Mouse (Mus musculus) forebrain, postnatal 0 days (tissue): ENCODE measurements at regions not wholly inside any gene's neighbourhood (a gene's known extent, or its start where the extent isn't known, plus 50 kb on each side); places are given as distances from the start of the nearest gene placed in this dataset.

Source experiments
- ATAC-seq: fragments of 200-750 bp; cut with Nextera tagmentation; 2 replicates; pipeline ENCODE4 v1.8.0; 2017; ENCODE audit warnings: mild to moderate bottlenecking, moderate library complexity
- DNase-seq: peaks from one replicate; pipeline ENCODE4 v3.0.0-alpha.2; 2015
- H3K27ac ChIP-seq: fragments of 300-500 bp; sonication (generic); 2 replicates; pipeline ENCODE4 v1.5.1; 2014; ENCODE audit warnings: low read depth, mild to moderate bottlenecking, antibody characterized with exemption, low read length, moderate library complexity, mixed read lengths
- H3K27me3 ChIP-seq: fragments of 300-500 bp; sonication (generic); 2 replicates; pipeline ENCODE4 v1.6.1; 2014; ENCODE audit warnings: mild to moderate bottlenecking, low read length, mixed read lengths; ENCODE audit not compliant: insufficient read depth
- H3K36me3 ChIP-seq: fragments of 300-500 bp; sonication (generic); 2 replicates; pipeline ENCODE4 v1.6.1; 2014; ENCODE audit warnings: mild to moderate bottlenecking, moderate library complexity; ENCODE audit not compliant: insufficient read depth
- H3K4me1 ChIP-seq: fragments of 300-500 bp; sonication (generic); 2 replicates; pipeline ENCODE4 v1.6.1; 2014; ENCODE audit warnings: antibody characterized with exemption; ENCODE audit not compliant: insufficient read depth
- H3K4me2 ChIP-seq: fragments of 300-500 bp; sonication (generic); 2 replicates; pipeline ENCODE4 v1.6.1; 2014; ENCODE audit warnings: low read depth, mild to moderate bottlenecking, moderate library complexity
- H3K4me3 ChIP-seq: fragments of 300-500 bp; sonication (generic); 2 replicates; pipeline ENCODE4 v1.5.1; 2014; ENCODE audit warnings: low read depth, low read length, mixed read lengths
- H3K9ac ChIP-seq: fragments of 300-500 bp; sonication (generic); 2 replicates; pipeline ENCODE4 v1.6.1; 2014; ENCODE audit warnings: mild to moderate bottlenecking
- H3K9me3 ChIP-seq: fragments of 300-500 bp; sonication (generic); 2 replicates; pipeline ENCODE4 v1.6.1; 2016; ENCODE audit warnings: low read length
- CTCF ChIP-seq: sonication (generic); IDR thresholded peaks from 2 replicates; pipeline ENCODE4 v1.5.1; 2016; ENCODE audit warnings: antibody characterized with exemption, control low read depth, low read depth
- WGBS: fragments of 180-500 bp; shearing (Covaris S2); extraction: QIAGEN DNeasy Blood & Tissue Kit; methylation state at CpG from one replicate; pipeline ENCODE4 v1.1.7; 2014; 5-methylcytosine and 5-hydroxymethylcytosine counted together

DNA sequence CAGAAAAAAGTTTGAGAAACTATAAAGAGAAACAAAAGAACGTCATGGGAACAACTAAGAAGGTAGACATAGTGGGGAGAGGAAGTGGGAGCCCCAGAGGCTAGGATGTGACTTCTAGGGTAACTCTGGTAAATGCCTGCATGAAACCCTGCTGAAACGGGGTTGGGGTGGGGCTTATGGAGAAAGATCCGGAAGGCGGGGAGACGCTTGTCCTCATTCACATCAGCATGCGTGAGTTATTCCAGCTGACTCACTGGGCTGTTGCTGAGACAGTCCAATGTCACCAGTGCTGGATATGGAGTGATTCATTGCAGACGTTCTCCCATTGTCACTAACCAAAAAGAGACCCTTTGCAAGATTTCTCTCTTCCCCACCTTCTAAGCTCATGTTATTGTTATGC, 198.2 kb downstream of the Mreg start:
- no peak for TF ChIP-seq CTCF
- no peak overlapping the region for H3K9ac ChIP-seq
- ATAC-seq = no peak

DNA sequence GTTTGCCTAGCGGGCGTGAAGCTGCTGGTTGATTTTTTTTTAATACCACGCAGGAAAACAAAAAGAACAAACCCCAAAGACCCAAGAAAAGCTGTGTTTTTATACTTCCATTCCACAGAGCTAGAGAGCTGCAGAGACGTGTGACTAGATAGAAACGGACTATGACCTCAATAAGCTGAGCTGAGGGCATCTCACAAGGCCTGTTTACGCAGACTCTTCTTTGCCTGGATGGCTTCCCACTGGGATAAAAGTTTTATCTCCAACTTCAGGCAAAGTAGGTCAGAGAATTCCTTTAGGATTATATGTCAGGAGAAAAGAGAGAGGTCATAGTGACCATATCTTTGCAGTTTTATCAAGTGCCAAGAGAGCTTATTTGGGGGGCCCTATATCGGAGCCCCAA, 199.4 kb downstream of the Mreg start:
- TF ChIP-seq CTCF = no peak
- no peaks in the 10 kb centered on the region for H3K36me3 ChIP-seq
- H3K4me1 ChIP-seq = no peaks in the 10 kb centered on the region
- no peak overlapping the region for H3K9ac ChIP-seq
- no peak for ATAC-seq
- no peak overlapping the region for H3K4me3 ChIP-seq
- no peaks in the 10 kb centered on the region for H3K27me3 ChIP-seq
- H3K27ac ChIP-seq = no peak overlapping the region
- 74% methylated on average over 7 of the region's 7 CpGs for WGBS
- no peak overlapping the region for H3K4me2 ChIP-seq
- no peaks in the 10 kb centered on the region for H3K9me3 ChIP-seq
- DNase-seq = no peak

More for the DNA sequence above, 198.2 kb downstream of the Mreg start:
- H3K9me3 ChIP-seq = no peaks in the 10 kb centered on the region
- H3K4me2 ChIP-seq = no peak overlapping the region
- no peak overlapping the region for H3K4me3 ChIP-seq
- 83% methylated on average over 7 of the region's 7 CpGs for WGBS
- no peaks in the 10 kb centered on the region for H3K36me3 ChIP-seq
- H3K27ac ChIP-seq = no peak overlapping the region
- H3K27me3 ChIP-seq = no peaks in the 10 kb centered on the region
- H3K4me1 ChIP-seq = no peaks in the 10 kb centered on the region
- DNase-seq = no peak

- DNase-seq (no peak), ATAC-seq (no peak)
- Histone ChIP-seq H3K4me3 (no peak overlapping the region), H3K4me2 (no peak overlapping the region), H3K36me3 (no peaks in the 10 kb centered on the region), H3K4me1 (no peaks in the 10 kb centered on the region), H3K27me3 (no peaks in the 10 kb centered on the region), H3K9ac (no peak overlapping the region), H3K27ac (no peak overlapping the region), H3K9me3 (no peaks in the 10 kb centered on the region)
- TF ChIP-seq CTCF = no peak
- WGBS = 52% methylated on average over 7 of the region's 7 CpGs
These were observed 202.7 kb downstream of the Mreg start for GRCm38 (mm10) chr1:72009270-72009928.

DNA sequence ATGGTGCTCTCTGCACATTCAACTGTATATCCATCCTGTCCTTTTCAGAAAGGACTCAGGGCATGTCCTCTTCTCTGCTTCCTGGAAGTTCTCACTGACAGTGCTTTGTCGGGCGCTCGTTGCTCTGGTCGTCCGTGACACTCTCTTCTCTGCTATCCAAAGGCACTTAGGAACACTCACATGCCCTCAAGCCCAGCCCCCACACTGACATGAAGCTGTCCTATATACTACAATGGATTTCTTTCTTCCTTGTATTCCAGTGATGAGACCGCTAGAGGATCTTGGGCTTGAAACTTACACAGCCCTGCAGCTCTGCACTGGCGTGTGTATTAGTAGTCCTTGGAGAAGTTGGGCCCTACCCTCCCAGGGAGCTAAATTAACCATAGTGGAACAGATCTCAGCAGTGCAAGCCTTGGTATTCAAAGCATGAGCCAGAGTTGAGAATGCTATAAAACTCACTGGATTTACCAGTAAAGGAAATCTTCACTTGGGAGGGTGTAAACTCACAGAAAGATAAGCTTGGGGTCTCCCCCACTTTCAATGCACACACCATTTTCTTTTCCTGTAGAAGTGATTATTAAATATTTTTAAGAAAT, 205.3 kb downstream of the Mreg start:
- no peaks in the 10 kb centered on the region for H3K36me3 ChIP-seq
- no peak overlapping the region for H3K4me2 ChIP-seq
- H3K4me1 ChIP-seq = no peaks in the 10 kb centered on the region
- no peak for TF ChIP-seq CTCF
- no peak overlapping the region for H3K4me3 ChIP-seq
- 85% methylated on average over 7 of the region's 7 CpGs for WGBS
- H3K9me3 ChIP-seq = no peaks in the 10 kb centered on the region
- H3K27ac ChIP-seq = no peak overlapping the region
- DNase-seq = no peak
- H3K27me3 ChIP-seq = no peaks in the 10 kb centered on the region
- H3K9ac ChIP-seq = no peak overlapping the region
- ATAC-seq = no peak

GRCm38 (mm10) chr1:72005956-72006355, 206.2 kb downstream of the Mreg start:
- ATAC-seq = no peak
- 39% methylated on average over 8 of the region's 8 CpGs for WGBS

DNA sequence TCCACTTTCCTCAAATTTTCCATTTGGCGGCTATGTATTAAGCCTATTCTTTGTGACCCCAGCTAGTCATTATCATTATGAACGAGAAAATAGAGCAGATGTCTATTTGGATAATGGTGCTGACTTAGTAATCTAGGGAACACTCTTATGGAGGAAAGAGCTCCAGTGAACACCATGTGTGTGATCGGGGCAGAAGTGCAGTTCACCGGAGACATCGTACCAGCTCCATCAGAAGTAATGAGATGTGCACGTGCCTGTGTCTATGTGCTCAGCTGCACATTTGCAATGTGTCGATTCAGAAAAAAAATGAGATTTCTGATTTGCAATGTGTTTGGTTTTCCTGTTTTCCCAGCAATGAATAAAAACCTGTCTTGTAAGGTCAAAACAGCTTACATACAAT, 206.6 kb downstream of the Mreg start:
- no peak overlapping the region for H3K27ac ChIP-seq

More at GRCm38 (mm10) chr1:72005956-72006355, 206.2 kb downstream of the Mreg start:
- Histone ChIP-seq H3K27ac (no peak overlapping the region), H3K4me2 (no peak overlapping the region), H3K27me3 (no peaks in the 10 kb centered on the region), H3K9me3 (no peaks in the 10 kb centered on the region), H3K4me1 (no peaks in the 10 kb centered on the region), H3K4me3 (no peak overlapping the region), H3K9ac (no peak overlapping the region), H3K36me3 (no peaks in the 10 kb centered on the region)
- DNase-seq = no peak
- no peak for TF ChIP-seq CTCF

DNA sequence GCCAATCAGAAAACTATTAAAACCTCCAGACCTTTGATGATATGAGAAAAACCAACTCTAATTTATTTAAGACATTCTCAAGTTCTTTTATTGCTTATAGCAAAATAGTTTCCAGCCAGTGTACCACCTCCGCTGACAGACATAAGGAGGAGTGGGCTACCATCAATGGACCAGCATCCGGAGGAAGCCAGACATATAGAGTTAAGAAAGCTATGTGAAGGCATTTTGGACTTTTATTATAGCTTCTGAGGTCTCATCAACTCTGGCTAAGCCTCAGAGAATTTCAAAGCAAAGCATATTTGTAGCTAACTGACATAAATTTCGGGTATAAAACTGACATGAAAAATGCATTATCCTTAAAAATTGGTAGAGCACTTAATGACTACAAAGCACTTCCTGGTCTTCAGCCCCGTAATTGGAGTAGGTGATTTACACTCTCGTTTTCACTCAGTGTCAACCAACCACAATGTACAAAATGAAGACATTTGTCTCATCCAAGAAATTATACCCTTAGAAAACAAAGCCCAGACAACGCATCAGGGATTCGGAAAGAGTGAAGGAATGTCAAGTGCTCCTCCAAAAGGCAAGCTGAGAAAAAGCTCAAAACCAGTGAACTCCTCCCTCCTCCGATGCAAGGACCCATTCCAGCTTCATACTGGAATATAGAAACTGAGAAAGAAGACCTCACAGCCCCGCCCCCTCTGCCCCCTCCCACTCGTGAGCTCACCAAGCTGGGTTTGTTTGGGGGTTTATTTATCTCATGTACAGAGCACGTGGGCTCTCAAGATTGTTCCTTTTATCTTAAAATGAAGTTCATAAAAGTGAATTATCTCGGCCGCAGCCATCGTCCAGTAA, 208.5 kb downstream of the Mreg start:
- Histone ChIP-seq H3K4me3 (no peak overlapping the region), H3K27ac (no peak overlapping the region), H3K9ac (no peak overlapping the region), H3K27me3 (no peaks in the 10 kb centered on the region), H3K4me1 (no peaks in the 10 kb centered on the region), H3K4me2 (no peak overlapping the region), H3K9me3 (no peaks in the 10 kb centered on the region), H3K36me3 (no peaks in the 10 kb centered on the region)
- no peak for ATAC-seq
- 77% methylated on average over 14 of the region's 14 CpGs for WGBS
- no peak for DNase-seq
- no peak for TF ChIP-seq CTCF

More for the DNA sequence above, 206.6 kb downstream of the Mreg start:
- Histone ChIP-seq H3K4me1 (no peaks in the 10 kb centered on the region), H3K36me3 (no peaks in the 10 kb centered on the region), H3K27me3 (no peaks in the 10 kb centered on the region), H3K4me2 (no peak overlapping the region), H3K9ac (no peak overlapping the region), H3K4me3 (no peak overlapping the region), H3K9me3 (no peaks in the 10 kb centered on the region)
- peak; percentile 12 for DNase-seq
- 50% methylated on average over 7 of the region's 7 CpGs for WGBS
- no peak for ATAC-seq
- no peak for TF ChIP-seq CTCF
